Mouse (Mus musculus) kidney, postnatal 25 days (tissue): ENCODE measurements around the gene Gm6588.

Source experiments
- DNase-seq, 2 experiments: peaks; one replicate each; pipeline ENCODE4 v3.0.0; 2021; ENCODE audit warnings: mixed read lengths in 2 of 2

Gm6588 gene

DNA sequence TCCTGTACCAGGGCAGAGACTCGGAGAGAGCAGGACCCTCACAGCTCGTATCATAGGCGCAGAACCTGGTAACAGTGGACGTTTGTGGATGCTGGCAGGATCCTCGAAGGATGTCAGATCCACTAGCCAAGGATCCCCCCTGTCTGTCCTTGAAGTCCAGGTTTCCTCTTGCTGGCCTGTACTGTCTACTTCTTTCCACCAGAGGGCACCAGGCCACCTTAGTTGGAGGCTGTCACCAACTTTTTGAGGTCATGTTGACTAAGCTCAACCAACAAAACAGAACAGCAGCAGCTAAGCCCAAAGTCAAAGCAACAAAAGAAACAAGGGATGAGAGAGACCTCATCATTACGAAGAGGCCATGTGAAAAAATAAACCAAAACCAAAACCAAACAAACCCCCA is 20.9 kb downstream of the Gm6588 start:
- peak in 1 of 2 experiments; percentile 54 for DNase-seq

DNA sequence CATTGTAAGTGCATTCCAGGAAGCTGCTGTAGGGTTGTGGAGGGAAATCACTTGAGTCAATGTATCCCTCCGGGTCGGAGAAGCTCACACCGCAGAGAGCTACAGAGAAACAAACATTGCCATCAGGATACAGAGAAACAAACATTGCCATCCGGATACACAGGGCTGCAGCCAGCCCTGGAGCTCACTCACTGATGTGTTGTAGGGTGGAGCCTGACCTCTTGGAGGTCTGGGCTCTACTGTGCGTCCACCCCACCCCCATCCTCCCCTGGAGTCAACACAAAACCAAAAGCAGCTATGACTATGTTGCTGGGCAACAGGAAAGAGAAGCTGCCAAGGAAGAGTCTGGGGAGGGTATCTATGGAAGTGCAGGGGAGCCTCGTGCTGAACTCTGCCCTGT is 24.2 kb downstream of the Gm6588 start:
- DNase-seq, result no peak

GRCm38 (mm10) chr5:112481946-112482410 is 32.8 kb downstream of the Gm6588 start:
- no peak for DNase-seq

- DNase-seq, result no peak
Observed at GRCm38 (mm10) chr5:112482551-112482950, 33.3 kb downstream of the Gm6588 start.

DNA sequence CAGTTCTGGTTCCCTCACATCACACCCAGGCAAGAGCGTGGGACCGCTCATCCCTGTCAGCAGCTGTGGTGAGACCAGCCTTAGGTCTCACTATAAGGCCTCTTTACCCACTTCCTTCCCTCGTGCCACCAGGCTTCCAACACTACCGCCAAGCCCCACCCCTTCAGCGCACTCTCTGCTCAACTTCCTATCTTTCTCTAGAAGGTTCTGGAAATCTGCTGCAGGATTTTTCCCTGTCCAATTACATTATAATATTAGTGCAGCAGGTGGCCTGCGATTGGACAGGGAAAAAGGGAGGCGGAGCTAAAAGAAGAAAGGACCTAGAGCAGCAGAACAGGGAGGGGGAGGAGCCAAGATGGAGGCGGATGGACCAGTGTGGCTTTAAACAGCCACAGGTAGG is 33.8 kb downstream of the Gm6588 start:
- no peak for DNase-seq

- peak in 1 of 2 experiments; percentile 5 for DNase-seq
Observed at GRCm38 (mm10) chr5:112484924-112485715, 35.9 kb downstream of the Gm6588 start.

- peak; percentile 44 to 69 for DNase-seq
Observed at GRCm38 (mm10) chr5:112486415-112486814, 37.2 kb downstream of the Gm6588 start.

GRCm38 (mm10) chr5:112487504-112487903 is 38.3 kb downstream of the Gm6588 start:
- DNase-seq, result no peak

DNA sequence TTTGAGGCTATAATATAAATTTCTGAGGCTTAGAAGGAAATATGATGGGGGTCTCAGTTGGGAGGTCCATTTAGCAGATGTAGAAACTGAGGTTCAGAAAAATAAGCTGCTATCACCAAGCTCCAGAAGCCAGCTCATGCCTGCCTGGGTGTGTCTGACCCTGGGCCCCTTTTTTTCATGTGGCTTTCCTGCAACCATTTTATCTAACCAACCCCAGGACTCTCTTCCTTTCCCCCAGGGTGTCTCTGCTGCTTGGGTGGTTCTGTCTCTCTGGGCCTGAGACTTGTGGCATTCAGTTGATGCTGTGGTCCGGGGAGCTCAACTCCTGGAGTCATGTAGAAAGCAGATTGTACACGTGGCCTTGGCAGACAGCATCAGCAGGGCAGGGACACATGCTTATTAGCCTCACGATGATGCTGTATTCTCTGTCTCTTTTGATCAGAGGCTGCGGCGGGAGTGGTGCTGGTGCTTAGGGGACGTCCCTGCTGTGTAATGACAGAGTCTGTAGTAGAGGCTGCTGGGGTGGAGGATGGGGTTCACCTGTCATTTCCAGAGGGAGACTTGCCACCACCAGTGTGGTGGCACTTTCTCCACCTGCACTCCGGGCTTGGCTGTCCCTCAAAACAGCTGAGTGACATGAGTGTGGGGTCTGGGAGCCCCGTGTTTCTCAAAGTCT is 39.0 kb downstream of the Gm6588 start:
- DNase-seq, result no peak

GRCm38 (mm10) chr5:112491489-112491888 is 42.3 kb downstream of the Gm6588 start:
- no peak for DNase-seq

DNA sequence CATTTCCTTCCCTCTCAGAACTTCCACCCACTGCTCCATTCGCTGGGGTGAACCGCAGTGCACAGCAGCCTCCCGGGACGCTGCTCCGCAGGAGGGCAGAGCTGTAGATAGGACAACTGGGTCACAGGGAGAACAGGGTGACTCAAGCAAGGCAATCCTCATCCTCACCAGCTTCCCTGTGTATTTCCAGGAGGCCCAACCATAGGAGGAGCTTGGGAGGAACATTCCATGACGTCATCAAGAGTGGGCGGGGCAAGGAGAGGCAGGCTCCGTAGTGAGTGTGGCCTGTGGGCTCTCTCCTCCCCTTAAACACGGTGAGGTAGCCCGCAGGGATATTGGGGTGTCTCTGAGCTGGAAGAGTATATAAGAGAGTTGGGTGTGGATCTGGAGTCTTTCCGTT is 44.3 kb downstream of the Gm6588 start:
- peak; percentile 42 to 47 for DNase-seq

DNA sequence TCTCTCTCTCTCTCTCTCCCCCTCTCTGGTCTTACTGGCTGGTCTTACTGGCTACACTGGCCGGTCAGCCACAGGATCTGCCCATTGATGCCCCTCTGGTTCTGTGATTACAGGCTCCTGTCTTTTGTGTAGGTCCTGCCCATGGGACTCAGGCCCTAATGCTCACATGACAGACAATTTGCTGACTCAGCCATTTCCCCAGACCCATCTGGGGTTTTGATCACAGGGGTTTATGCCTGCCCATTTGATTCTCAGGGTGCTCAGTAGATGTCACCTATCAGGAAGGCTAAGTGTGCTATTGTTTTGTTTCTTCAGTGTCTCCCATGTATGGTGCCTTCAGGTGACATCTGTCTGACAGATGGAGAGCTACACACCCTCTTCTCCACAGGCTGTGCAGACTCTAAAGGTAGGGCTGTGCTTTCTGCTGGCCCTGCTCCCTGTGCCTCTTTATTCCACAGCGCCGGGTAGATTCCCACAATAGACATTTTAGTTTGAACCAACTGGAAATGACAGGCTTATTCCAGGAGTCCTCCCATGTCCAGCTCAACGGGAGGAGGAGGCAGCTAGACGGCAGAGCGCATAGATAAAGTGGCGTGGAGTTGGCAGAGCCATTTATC is 47.6 kb downstream of the Gm6588 start:
- DNase-seq, result no peak

GRCm38 (mm10) chr5:112498921-112499917 is 50.0 kb downstream of the Gm6588 start:
- DNase-seq, result no peak

- DNase-seq, result no peak
Observed at GRCm38 (mm10) chr5:112499918-112500682, 50.9 kb downstream of the Gm6588 start.
